Mouse (Mus musculus): Measurements from ENCODE around the gene Rftn1. TPM values are rescaled to one million over a fixed set of nuclear protein-coding genes. Genes with fewer than 3 reads are reported as not detected.

Rftn1 gene
- polyA plus RNA-seq, 1 experiment, result 4.2 TPM

- H3K27ac ChIP-seq (replicated peaks; ENCODE audit: low read depth, low read length), result peak overlapping the region; percentile 76; the same call in 1 of the 2 replicates
These were observed 964 bp upstream of the Rftn1 start for GRCm38 (mm10) chr17:50191318-50191957.

GRCm38 (mm10) chr17:50189381-50190012 lies 977 bp downstream of the Rftn1 start:
- H3K4me3 ChIP-seq (ENCODE audit: insufficient read depth, low read depth, low read length), result peak overlapping the region; percentile 84
- peak overlapping the region; percentile 74 for H3K27ac ChIP-seq (replicated peaks; ENCODE audit: low read depth, low read length)
- H3K4me1 ChIP-seq (ENCODE audit: control insufficient read depth, insufficient read depth, insufficient read length, low read length), result peaks cover 26% of the 10 kb centered on the region

More at GRCm38 (mm10) chr17:50191318-50191957, 964 bp upstream of the Rftn1 start:
- Histone ChIP-seq H3K4me1 (ENCODE audit: control insufficient read depth, insufficient read depth, insufficient read length, low read length) (peaks cover 19% of the 10 kb centered on the region), H3K4me3 (ENCODE audit: insufficient read depth, low read depth, low read length) (no peak overlapping the region)

DNA sequence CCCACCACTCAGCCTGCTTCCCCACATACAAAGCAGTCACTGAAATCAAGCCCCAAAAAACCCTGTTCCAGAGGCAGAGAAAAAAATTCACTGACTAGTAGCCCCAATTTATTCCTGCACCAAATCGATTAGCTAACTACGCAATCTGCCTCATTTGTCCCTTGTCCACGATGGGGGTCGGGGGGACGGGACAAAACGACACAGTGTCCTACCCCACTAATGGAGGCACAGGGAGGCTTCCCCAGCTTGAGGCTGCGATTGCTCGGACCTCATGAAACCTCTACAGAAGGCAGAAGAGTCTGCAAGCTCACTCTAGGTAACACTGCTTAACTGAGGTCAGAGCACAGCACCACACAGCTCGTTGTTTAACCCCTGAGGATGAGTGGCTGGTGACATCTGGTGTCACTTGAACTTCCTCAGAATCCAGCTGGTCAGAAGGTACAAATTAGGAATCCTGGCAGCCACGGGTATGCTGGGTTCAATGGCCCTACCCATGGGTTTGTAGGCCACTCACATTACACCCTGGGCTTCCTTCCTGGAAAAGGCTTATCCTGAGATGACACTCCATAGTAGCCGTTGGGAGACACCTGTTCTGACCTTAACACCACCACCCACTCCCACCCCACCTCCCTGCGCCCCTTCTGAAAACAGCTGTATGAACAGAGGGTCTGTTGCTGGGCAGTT lies 1.7 kb downstream of the Rftn1 start:
- H3K4me3 ChIP-seq (ENCODE audit: insufficient read depth, low read depth, low read length), result peak overlapping the region; percentile 84
- 0 out of 2 replicates have a peak overlapping the region, but pooled peaks have one; percentile 1 for H3K27ac ChIP-seq (replicated peaks; ENCODE audit: low read depth, low read length)
- H3K4me1 ChIP-seq (ENCODE audit: control insufficient read depth, insufficient read depth, insufficient read length, low read length), result peaks cover 30% of the 10 kb centered on the region

GRCm38 (mm10) chr17:50185616-50186015 lies 4.9 kb downstream of the Rftn1 start:
- no peak overlapping the region for H3K4me3 ChIP-seq (ENCODE audit: insufficient read depth, low read depth, low read length)
- no peak overlapping the region for H3K27ac ChIP-seq (replicated peaks; ENCODE audit: low read depth, low read length)
- peaks cover 28% of the 10 kb centered on the region for H3K4me1 ChIP-seq (ENCODE audit: control insufficient read depth, insufficient read depth, insufficient read length, low read length)

GRCm38 (mm10) chr17:50185083-50185482 lies 5.4 kb downstream of the Rftn1 start:
- H3K4me1 ChIP-seq (ENCODE audit: control insufficient read depth, insufficient read depth, insufficient read length, low read length), result peaks cover 28% of the 10 kb centered on the region
- no peak overlapping the region for H3K4me3 ChIP-seq (ENCODE audit: insufficient read depth, low read depth, low read length)
- H3K27ac ChIP-seq (replicated peaks; ENCODE audit: low read depth, low read length), result no peak overlapping the region

- no peak overlapping the region for H3K27ac ChIP-seq (replicated peaks; ENCODE audit: low read depth, low read length)
- peaks cover 28% of the 10 kb centered on the region for H3K4me1 ChIP-seq (ENCODE audit: control insufficient read depth, insufficient read depth, insufficient read length, low read length)
- no peak overlapping the region for H3K4me3 ChIP-seq (ENCODE audit: insufficient read depth, low read depth, low read length)
These were observed 6.0 kb downstream of the Rftn1 start for GRCm38 (mm10) chr17:50184217-50185038.

DNA sequence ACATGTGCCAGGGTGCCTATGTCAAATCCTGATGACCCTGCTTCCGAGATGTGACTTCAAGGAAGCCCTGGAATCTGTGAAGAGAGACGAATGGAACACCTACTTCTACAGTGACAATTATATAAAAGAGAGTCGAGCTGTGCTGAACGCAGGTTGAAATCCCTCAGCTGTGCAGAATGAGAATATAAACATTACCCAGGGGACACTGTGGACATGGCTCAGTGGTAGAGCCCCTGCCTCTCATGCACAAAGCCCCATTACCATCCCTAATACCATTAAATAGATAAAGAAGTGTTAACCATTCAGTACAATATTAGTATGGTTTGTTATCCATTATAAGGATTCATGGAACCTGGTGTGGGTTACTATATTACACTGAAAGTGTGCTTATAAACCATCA lies 7.2 kb downstream of the Rftn1 start:
- Histone ChIP-seq H3K27ac (replicated peaks; ENCODE audit: low read depth, low read length) (no peak overlapping the region), H3K4me1 (ENCODE audit: control insufficient read depth, insufficient read depth, insufficient read length, low read length) (peaks cover 23% of the 10 kb centered on the region), H3K4me3 (ENCODE audit: insufficient read depth, low read depth, low read length) (no peak overlapping the region)

DNA sequence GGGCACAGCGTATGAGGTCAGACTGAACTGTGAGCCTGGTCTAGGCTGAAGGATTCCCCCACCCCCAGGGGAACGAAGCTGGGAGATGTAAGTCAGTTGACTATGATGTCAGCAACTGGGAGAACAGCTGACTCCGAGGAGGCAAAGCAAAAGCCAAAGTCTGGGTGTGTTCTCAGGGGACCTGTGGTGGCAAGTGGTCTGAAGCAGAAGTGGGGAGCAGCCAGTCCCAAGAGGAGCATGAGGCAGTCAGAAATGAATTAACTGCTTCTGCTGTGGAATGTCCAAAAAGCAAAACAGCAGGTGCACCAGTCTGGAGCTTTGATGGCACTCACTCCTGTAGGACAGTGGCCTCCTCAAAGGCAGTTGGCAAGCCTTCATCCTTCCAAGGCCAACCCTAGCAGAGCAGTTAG lies 7.9 kb downstream of the Rftn1 start:
- Histone ChIP-seq H3K4me3 (ENCODE audit: insufficient read depth, low read depth, low read length) (no peak overlapping the region), H3K27ac (replicated peaks; ENCODE audit: low read depth, low read length) (no peak overlapping the region), H3K4me1 (ENCODE audit: control insufficient read depth, insufficient read depth, insufficient read length, low read length) (peaks cover 23% of the 10 kb centered on the region)

GRCm38 (mm10) chr17:50180899-50181570 lies 9.4 kb downstream of the Rftn1 start:
- H3K4me1 ChIP-seq (ENCODE audit: control insufficient read depth, insufficient read depth, insufficient read length, low read length), result peaks cover 23% of the 10 kb centered on the region

GRCm38 (mm10) chr17:50173776-50174175 lies 16.7 kb downstream of the Rftn1 start:
- no peak overlapping the region for H3K4me3 ChIP-seq (ENCODE audit: insufficient read depth, low read depth, low read length)
- peaks cover 13% of the 10 kb centered on the region for H3K4me1 ChIP-seq (ENCODE audit: control insufficient read depth, insufficient read depth, insufficient read length, low read length)
- H3K27ac ChIP-seq (replicated peaks; ENCODE audit: low read depth, low read length), result no peak overlapping the region

More at GRCm38 (mm10) chr17:50180899-50181570, 9.4 kb downstream of the Rftn1 start:
- Histone ChIP-seq H3K4me3 (ENCODE audit: insufficient read depth, low read depth, low read length) (no peak overlapping the region), H3K27ac (replicated peaks; ENCODE audit: low read depth, low read length) (no peak overlapping the region)

DNA sequence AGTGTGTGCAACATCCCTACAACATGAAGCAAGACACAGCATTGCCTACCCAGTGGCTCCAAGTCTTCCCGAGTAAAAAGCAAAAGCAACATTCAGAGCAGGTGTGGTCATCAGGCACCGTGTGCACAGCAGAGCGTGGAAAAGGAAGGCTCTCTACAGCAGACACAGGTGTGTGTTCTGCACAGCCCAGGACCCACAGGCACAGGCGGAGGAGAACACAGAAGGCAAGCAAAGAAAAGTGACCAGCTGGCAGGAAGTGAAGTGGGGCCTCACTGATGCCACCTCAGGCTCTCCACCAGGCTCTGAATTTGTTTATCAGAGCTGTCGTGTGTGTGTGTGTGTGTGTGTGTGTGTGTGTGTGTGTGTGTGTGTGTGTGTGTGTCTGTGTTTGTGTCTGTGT lies 17.1 kb downstream of the Rftn1 start:
- Histone ChIP-seq H3K4me1 (ENCODE audit: control insufficient read depth, insufficient read depth, insufficient read length, low read length) (peaks cover 13% of the 10 kb centered on the region), H3K4me3 (ENCODE audit: insufficient read depth, low read depth, low read length) (no peak overlapping the region), H3K27ac (replicated peaks; ENCODE audit: low read depth, low read length) (no peak overlapping the region)

DNA sequence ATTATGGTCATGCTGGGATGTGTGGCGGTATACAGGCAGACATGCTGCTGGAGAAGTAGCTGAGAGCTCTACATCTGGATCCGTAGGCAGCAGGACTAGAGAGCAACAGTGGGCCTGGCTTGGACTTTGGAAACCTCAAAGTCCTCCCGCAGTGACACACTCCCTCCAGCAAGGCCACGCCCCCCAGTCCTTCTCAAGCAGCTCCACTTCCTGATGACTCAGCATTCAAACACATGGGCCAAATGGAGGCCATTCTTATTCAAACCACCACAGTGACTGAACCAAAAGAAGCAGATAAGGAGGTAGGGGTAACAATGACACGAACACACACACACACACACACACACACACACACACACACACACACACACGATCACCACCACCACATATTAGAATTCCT lies 17.7 kb downstream of the Rftn1 start:
- Histone ChIP-seq H3K4me3 (ENCODE audit: insufficient read depth, low read depth, low read length) (no peak overlapping the region), H3K27ac (replicated peaks; ENCODE audit: low read depth, low read length) (no peak overlapping the region), H3K4me1 (ENCODE audit: control insufficient read depth, insufficient read depth, insufficient read length, low read length) (peaks cover 13% of the 10 kb centered on the region)

- Histone ChIP-seq H3K27ac (replicated peaks; ENCODE audit: low read depth, low read length) (no peak overlapping the region), H3K4me1 (ENCODE audit: control insufficient read depth, insufficient read depth, insufficient read length, low read length) (peaks cover 13% of the 10 kb centered on the region), H3K4me3 (ENCODE audit: insufficient read depth, low read depth, low read length) (no peak overlapping the region)
These were observed 19.4 kb downstream of the Rftn1 start for GRCm38 (mm10) chr17:50170935-50171545.

DNA sequence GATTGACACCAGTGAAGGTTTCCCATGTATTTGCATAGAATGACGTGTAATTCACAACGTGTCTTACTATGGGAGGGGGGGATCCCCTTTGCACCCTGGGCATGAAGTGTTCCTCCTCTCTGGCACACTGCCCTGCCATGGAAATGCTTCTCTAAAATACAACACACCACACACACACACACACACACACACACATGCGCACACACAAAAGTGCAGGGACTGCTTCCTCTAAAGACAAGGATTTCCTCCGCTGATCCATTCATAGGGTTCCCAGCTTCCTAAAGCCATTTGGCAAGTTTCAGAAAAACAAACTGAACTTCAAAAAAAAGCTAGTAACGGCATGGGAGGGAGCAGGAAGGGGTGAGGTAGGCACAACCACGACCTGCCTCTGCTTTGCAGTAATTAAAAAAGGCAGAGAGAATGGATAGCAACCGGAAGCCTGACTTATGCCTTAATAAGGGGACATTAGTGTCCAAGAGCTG lies 20.5 kb downstream of the Rftn1 start:
- peak overlapping the region; percentile 43; the same call in 1 of the 2 replicates for H3K27ac ChIP-seq (replicated peaks; ENCODE audit: low read depth, low read length)
- H3K4me3 ChIP-seq (ENCODE audit: insufficient read depth, low read depth, low read length), result no peak overlapping the region
- peaks cover 13% of the 10 kb centered on the region for H3K4me1 ChIP-seq (ENCODE audit: control insufficient read depth, insufficient read depth, insufficient read length, low read length)

All from brown adipose tissue, adult 24 weeks (tissue).